Mouse (Mus musculus): Measurements from ENCODE around the gene Fbrsl1. TPM values are rescaled to one million over a fixed set of nuclear protein-coding genes. Genes with fewer than 3 reads are reported as not detected.
A peak's percentile ranks its signal among the peaks of the same experiment; 100 is the strongest.

Gene Fbrsl1
- polyA plus RNA-seq, 1 experiment = 29.4 TPM

- TF ChIP-seq CTCF (IDR thresholded peaks at IDR 0.05; ENCODE audit: low read depth, low read length) (no peak), POLR2A (IDR thresholded peaks at IDR 0.05; ENCODE audit: borderline replicate concordance, low read depth, low read length) (no peak)
- Histone ChIP-seq H3K27ac (ENCODE audit: insufficient read depth, low read depth, low read length) (no peak overlapping the region), H3K4me1 (ENCODE audit: control insufficient read depth, insufficient read depth, low read length) (peaks cover 7% of the 10 kb centered on the region), H3K4me3 (ENCODE audit: insufficient read depth, low read length) (no peak overlapping the region)
Measured at GRCm38 (mm10) chr5:110401101-110401500, 47.2 kb downstream of the Fbrsl1 start.

GRCm38 (mm10) chr5:110395006-110395661, 53.2 kb downstream of the Fbrsl1 start:
- no peak overlapping the region for H3K4me3 ChIP-seq (ENCODE audit: insufficient read depth, low read length)
- TF ChIP-seq POLR2A (IDR thresholded peaks at IDR 0.05; ENCODE audit: borderline replicate concordance, low read depth, low read length) (no peak), CTCF (IDR thresholded peaks at IDR 0.05; ENCODE audit: low read depth, low read length) (no peak)
- H3K27ac ChIP-seq (ENCODE audit: insufficient read depth, low read depth, low read length) = no peak overlapping the region
- peaks cover 15% of the 10 kb centered on the region for H3K4me1 ChIP-seq (ENCODE audit: control insufficient read depth, insufficient read depth, low read length)

DNA sequence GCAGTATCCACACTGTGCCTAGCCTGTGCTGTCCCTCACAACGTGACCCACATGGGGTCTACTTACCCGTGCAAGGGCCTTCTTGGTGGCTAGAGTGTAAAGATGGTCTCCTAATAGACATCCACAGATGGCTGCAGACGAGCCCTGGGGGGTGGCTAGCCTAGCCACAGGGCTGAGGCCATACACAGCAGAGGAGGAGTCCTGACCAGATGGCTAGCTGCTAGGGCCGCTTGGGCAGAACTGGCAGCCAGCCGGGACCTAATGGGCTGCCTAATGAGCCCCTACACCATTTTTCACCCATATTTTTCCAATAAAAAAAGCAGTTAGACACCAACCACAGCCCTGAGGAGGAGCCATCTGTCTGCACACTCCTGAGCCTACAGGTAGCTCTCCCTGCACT, 55.6 kb downstream of the Fbrsl1 start:
- H3K4me3 ChIP-seq (ENCODE audit: insufficient read depth, low read length) = no peak overlapping the region
- no peak for TF ChIP-seq POLR2A (IDR thresholded peaks at IDR 0.05; ENCODE audit: borderline replicate concordance, low read depth, low read length)
- TF ChIP-seq CTCF (IDR thresholded peaks at IDR 0.05; ENCODE audit: low read depth, low read length) = no peak
- peaks cover 15% of the 10 kb centered on the region for H3K4me1 ChIP-seq (ENCODE audit: control insufficient read depth, insufficient read depth, low read length)
- H3K27ac ChIP-seq (ENCODE audit: insufficient read depth, low read depth, low read length) = no peak overlapping the region

GRCm38 (mm10) chr5:110390631-110391030, 57.7 kb downstream of the Fbrsl1 start:
- H3K27ac ChIP-seq (ENCODE audit: insufficient read depth, low read depth, low read length) = no peak overlapping the region
- TF ChIP-seq POLR2A (IDR thresholded peaks at IDR 0.05; ENCODE audit: borderline replicate concordance, low read depth, low read length) (no peak), CTCF (IDR thresholded peaks at IDR 0.05; ENCODE audit: low read depth, low read length) (no peak)
- peaks cover 14% of the 10 kb centered on the region for H3K4me1 ChIP-seq (ENCODE audit: control insufficient read depth, insufficient read depth, low read length)

DNA sequence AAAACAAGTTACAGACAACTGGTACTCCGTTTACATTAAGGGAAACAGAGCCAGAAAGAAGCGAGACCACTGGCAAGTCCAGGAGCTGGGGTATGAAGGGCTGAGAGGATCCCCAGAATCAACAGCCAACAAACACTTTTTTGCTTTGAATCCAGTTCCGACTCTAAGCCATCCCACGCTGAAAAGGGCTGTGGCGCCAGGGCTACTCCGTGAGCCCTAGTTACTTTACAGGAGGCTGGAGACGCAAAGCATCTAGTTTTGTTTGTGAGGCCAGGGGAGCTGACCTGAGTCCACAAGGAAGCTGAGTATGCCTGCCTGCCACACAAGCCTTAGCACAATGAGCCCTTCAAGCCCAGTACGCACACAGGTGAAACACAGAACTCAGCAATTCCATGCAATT, 61.0 kb downstream of the Fbrsl1 start:
- peaks cover 21% of the 10 kb centered on the region for H3K4me1 ChIP-seq (ENCODE audit: control insufficient read depth, insufficient read depth, low read length)
- H3K27ac ChIP-seq (ENCODE audit: insufficient read depth, low read depth, low read length) = no peak overlapping the region
- peak overlapping the region; percentile 63 for H3K4me3 ChIP-seq (ENCODE audit: insufficient read depth, low read length)
- TF ChIP-seq CTCF (IDR thresholded peaks at IDR 0.05; ENCODE audit: low read depth, low read length) (no peak), POLR2A (IDR thresholded peaks at IDR 0.05; ENCODE audit: borderline replicate concordance, low read depth, low read length) (no peak)

More at GRCm38 (mm10) chr5:110390631-110391030, 57.7 kb downstream of the Fbrsl1 start:
- no peak overlapping the region for H3K4me3 ChIP-seq (ENCODE audit: insufficient read depth, low read length)

- no peak for TF ChIP-seq CTCF (IDR thresholded peaks at IDR 0.05; ENCODE audit: low read depth, low read length)
- no peak for TF ChIP-seq POLR2A (IDR thresholded peaks at IDR 0.05; ENCODE audit: borderline replicate concordance, low read depth, low read length)
- Histone ChIP-seq H3K4me1 (ENCODE audit: control insufficient read depth, insufficient read depth, low read length) (peaks cover 18% of the 10 kb centered on the region), H3K27ac (ENCODE audit: insufficient read depth, low read depth, low read length) (no peak overlapping the region), H3K4me3 (ENCODE audit: insufficient read depth, low read length) (peak overlapping the region; percentile 63)
Measured at GRCm38 (mm10) chr5:110386371-110387330, 61.7 kb downstream of the Fbrsl1 start.

DNA sequence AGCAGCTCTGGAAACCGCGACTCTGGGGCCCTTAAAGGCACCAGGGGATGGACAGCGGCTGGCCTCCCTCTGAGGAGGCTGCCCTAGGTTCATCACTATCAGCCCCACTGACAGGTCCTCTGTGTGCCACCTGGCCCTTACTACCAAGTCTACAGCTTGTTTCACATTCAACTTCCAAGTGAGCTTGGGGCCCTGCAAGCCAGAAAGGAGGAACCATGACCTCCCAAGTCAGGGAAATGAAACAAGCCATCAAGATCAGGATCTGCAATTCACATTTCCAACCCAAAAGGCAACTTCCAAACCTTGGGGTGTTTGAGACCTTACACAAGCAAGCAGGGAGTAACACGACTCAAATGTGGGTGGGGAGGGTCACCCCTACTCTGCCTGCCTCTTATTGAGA, 63.0 kb downstream of the Fbrsl1 start:
- Histone ChIP-seq H3K27ac (ENCODE audit: insufficient read depth, low read depth, low read length) (no peak overlapping the region), H3K4me1 (ENCODE audit: control insufficient read depth, insufficient read depth, low read length) (peaks cover 15% of the 10 kb centered on the region), H3K4me3 (ENCODE audit: insufficient read depth, low read length) (no peak overlapping the region)
- TF ChIP-seq CTCF (IDR thresholded peaks at IDR 0.05; ENCODE audit: low read depth, low read length) (no peak), POLR2A (IDR thresholded peaks at IDR 0.05; ENCODE audit: borderline replicate concordance, low read depth, low read length) (no peak)

DNA sequence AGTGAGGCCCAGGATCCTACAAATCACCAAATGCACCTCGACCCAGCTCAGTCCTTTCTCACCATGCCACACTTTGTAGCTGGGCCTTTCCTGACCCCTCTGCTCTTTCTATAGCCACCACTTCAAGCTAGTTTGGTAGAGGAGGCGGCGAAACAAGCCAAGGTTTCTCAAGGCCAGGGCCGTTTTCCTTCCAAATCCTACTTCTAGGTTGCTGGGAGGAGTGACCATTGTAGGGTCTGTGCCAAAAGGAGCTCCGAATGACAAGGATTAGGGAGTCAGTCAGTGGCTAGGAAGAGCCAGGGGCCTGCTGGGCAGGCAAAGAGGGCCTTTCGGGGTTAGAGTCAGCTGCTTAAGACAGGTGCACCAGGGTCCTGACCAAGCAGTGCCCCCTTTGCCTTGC, 63.8 kb downstream of the Fbrsl1 start:
- H3K4me3 ChIP-seq (ENCODE audit: insufficient read depth, low read length) = no peak overlapping the region

GRCm38 (mm10) chr5:110379823-110380222, 68.5 kb downstream of the Fbrsl1 start:
- peaks cover under 1% of the 10 kb centered on the region; the same call in 1 of the 2 replicates for H3K4me1 ChIP-seq (ENCODE audit: control insufficient read depth, insufficient read depth, low read length)
- H3K27ac ChIP-seq (ENCODE audit: insufficient read depth, low read depth, low read length) = no peak overlapping the region
- no peak for TF ChIP-seq POLR2A (IDR thresholded peaks at IDR 0.05; ENCODE audit: borderline replicate concordance, low read depth, low read length)
- no peak for TF ChIP-seq CTCF (IDR thresholded peaks at IDR 0.05; ENCODE audit: low read depth, low read length)
- H3K4me3 ChIP-seq (ENCODE audit: insufficient read depth, low read length) = no peak overlapping the region

More for the DNA sequence above, 63.8 kb downstream of the Fbrsl1 start:
- no peak for TF ChIP-seq CTCF (IDR thresholded peaks at IDR 0.05; ENCODE audit: low read depth, low read length)
- TF ChIP-seq POLR2A (IDR thresholded peaks at IDR 0.05; ENCODE audit: borderline replicate concordance, low read depth, low read length) = no peak
- peaks cover 15% of the 10 kb centered on the region for H3K4me1 ChIP-seq (ENCODE audit: control insufficient read depth, insufficient read depth, low read length)
- H3K27ac ChIP-seq (ENCODE audit: insufficient read depth, low read depth, low read length) = no peak overlapping the region

DNA sequence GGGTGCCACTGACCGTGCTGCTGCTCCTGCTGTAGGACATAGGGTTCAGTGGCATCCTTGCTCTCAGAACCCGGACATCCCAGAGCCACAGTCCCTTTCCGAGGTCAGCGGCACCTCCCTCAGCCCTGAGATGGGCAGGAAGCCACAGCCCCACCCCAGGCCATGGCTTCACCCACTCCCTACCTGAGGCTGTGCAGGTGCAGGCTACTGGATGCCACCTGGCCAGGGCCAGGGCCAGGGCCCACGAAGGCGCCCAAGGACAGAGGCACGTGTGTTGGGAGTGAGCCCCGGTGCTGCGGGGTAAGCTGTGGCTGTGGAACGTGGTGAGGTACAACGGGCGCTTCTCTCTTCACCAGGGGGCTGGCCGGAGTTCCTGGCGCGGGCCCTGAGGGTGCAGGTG, 69.2 kb downstream of the Fbrsl1 start:
- TF ChIP-seq CTCF (IDR thresholded peaks at IDR 0.05; ENCODE audit: low read depth, low read length) (no peak), POLR2A (IDR thresholded peaks at IDR 0.05; ENCODE audit: borderline replicate concordance, low read depth, low read length) (no peak)
- H3K4me1 ChIP-seq (ENCODE audit: control insufficient read depth, insufficient read depth, low read length) = no peaks in the 10 kb centered on the region
- H3K4me3 ChIP-seq (ENCODE audit: insufficient read depth, low read length) = no peak overlapping the region
- H3K27ac ChIP-seq (ENCODE audit: insufficient read depth, low read depth, low read length) = no peak overlapping the region
